Mouse (Mus musculus) ovary, adult 18-20 months (tissue): ENCODE measurements around the gene Tdpoz3.
"Not testable (repeated sequence)": the region's sequence is repeated elsewhere in the genome, so short reads cannot be mapped to it uniquely, and the experiment has no call there.

Experiments
- DNase-seq: peaks from one replicate; pipeline ENCODE4 v3.0.0; 2022; ENCODE audit warnings: low spot score, mixed read lengths

Gene Tdpoz3

GRCm38 (mm10) chr3:93825720-93826119 is at the start of gene Tdpoz3:
Gene Tdpoz3 (plus strand): TSS chr3:93826020.
- not testable (repeated sequence) for DNase-seq

GRCm38 (mm10) chr3:93796098-93796497 is 29.7 kb upstream of the Tdpoz3 start, which contains the start of gene Tdpoz4:
Gene Tdpoz4 (plus strand): TSS chr3:93796398.
- DNase-seq, result not testable (repeated sequence)

- not testable (repeated sequence) for DNase-seq
Observed at GRCm38 (mm10) chr3:93813341-93813740, 12.5 kb upstream of the Tdpoz3 start.

DNA sequence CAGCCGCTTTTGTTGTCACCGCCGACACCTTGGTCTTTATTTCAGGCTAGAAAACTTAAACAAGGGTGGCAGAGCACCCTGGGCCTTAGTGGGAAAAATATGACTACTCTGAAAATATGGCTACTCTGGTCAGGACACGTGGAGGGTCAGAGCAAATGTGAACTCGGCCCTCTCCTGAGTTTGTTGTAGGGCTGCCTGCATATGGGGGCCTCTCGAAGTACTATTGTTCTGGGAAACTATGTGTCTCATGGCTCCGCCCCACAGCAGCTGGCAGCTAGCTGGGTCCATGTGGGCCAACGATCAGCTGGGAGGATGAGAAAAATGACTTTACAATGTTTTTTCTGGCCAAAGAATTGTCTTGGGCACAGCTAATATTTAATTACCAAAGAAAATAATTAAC is 33.1 kb downstream of the Tdpoz3 start:
- not testable (repeated sequence) for DNase-seq

DNA sequence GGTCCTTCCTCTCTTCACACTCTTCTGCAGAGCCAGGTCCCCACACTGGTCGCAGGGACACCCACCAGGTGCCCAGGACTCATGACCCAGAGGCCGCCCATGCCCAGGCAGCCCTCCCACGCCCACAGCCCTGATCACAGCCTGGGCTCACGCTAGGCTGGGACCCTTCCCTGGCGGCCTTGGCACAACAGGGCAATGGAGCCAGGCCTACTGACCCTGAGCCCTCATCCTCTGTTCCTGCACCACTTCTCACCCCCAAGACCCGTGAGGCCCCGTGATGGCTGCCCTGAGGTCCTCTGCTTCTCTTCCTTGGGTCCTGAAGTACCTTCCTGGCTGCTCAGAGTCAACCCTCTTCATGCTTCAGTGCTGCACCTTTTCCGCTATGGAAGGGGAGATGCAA is 44.8 kb downstream of the Tdpoz3 start:
- DNase-seq, result not testable (repeated sequence)
